Mouse (Mus musculus) C2C12 (cell line): ENCODE measurements around the gene Ccn6.

Source experiments
- CTCF ChIP-seq: IDR thresholded peaks from one replicate; pipeline ENCODE4 v1.5.1; 2011; ENCODE audit not compliant: control insufficient read depth, insufficient read depth, insufficient read length
- MAX ChIP-seq: IDR thresholded peaks from one replicate; pipeline ENCODE4 v1.6.1; 2011; ENCODE audit warnings: mild to moderate bottlenecking, control low read depth
- MYOD1 ChIP-seq: IDR thresholded peaks from one replicate; pipeline ENCODE4 v1.6.1; 2011; ENCODE audit warnings: low read depth; ENCODE audit not compliant: control insufficient read depth, insufficient read length
- MYOG ChIP-seq: IDR thresholded peaks from one replicate; pipeline ENCODE4 v1.6.1; 2011; ENCODE audit not compliant: control insufficient read depth, insufficient read length; ENCODE audit errors: extremely low read depth
- USF1 ChIP-seq: IDR thresholded peaks from one replicate; pipeline ENCODE4 v1.6.1; 2011; ENCODE audit warnings: low read depth, mild to moderate bottlenecking, control low read depth, moderate library complexity

DNA sequence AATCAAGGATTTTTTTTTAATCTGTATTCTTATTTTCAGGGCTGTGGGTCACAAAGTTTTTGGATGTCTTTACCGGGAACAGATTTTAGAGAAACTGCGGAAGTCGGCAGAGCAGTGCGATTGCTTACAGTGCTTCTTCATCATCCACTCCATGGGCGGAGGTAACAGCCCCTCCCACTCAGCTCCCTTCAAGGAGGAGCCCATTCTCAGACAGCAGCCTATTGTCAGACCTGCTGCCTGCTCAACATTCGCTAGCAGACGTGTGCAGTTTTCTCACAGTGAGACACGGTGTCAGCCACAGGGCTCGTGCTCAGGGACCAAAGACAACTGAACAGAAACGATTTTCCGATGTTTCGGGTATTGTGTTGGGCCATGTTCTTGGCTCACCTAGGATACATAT lies 21.4 kb downstream of the Ccn6 start:
- TF ChIP-seq CTCF (no peak), MYOD1 (no peak), MAX (no peak), MYOG (no peak), USF1 (no peak)
